Mouse (Mus musculus) spleen, postnatal 36 days (tissue): Measurements from ENCODE around the gene Gm36864.
A peak's percentile ranks its signal among the peaks of the same experiment; 100 is the strongest.
"Not testable (repeated sequence)": the region's sequence is repeated elsewhere in the genome, so short reads cannot be mapped to it uniquely, and the experiment has no call there.

Experiments used
- DNase-seq, 2 experiments: peaks; one replicate each; pipeline ENCODE4 v3.0.0; 2022; ENCODE audit warnings: low spot score in 2 of 2, mixed read lengths in 1 of 2

Gm36864 gene

DNA sequence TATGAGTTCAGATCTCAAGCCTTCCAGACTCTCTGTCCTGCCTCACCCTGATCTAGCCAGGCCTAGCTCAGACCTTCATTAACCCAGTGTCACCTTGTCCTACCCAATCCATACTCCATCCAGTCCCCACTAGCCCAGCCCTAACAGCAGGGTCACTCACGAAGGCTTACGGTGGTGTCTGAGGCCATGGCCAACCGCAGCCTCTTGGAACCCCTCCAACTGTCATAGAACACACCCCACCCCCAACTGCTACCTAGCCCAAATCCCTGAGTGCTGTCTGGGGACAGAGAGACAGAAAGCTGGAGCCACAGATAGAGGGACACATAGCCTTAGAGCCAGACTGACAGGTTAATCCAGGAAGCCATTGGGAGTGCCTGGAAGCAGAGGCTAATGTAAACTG is at the start of gene Gm36864:
Gene Gm36864 (plus strand): TSS at position 269 of the 400 bp plus-strand sequence.
- DNase-seq: no peak

DNA sequence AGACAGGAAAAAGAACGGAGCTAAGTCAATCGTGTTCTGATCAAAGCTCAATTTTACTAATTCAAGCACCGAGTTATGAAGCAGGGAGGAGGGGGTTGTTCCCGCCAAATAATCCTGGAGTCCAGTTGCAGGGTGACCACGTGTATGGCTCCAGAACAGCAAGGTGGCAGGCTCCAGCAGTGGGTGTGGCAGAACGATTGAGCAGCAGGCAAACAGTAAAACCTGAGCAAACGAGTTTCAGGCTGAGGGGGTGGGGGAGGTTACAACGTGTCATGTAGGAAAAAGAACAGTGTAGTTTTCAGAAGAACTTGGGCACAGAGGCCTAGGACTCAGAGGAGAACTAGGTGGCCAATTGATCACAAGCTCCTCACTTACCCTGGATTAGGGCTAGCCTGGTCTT is 49.5 kb upstream of the Gm36864 start:
- DNase-seq: not testable (repeated sequence)

GRCm38 (mm10) chr7:44187936-44188335 is 48.0 kb upstream of the Gm36864 start, which contains the start of gene Klk1b24:
Klk1b24 (plus strand) TSS chr7:44188236.
- DNase-seq: not testable (repeated sequence)

DNA sequence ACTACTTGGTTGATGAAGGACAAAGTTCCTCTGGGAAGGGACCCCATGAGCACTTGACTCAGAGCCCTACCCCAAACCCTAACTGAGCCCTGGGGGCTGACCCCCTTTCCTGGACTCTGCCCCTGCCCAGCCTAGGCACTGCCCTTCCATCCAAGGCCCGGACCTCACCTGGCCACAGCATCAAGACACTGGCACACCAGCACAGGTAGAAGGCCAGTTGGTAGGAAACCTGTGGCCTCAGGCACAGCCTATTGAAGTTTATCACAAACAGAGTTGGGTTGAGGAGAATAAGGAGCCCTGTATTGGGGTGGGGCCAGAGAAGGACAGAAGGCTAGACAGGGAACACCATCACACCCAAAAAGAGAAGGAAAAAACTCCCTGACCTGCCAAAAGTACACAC is 42.5 kb upstream of the Gm36864 start:
- not testable (repeated sequence) for DNase-seq

GRCm38 (mm10) chr7:44197891-44198290 is 38.1 kb upstream of the Gm36864 start, which contains the start of gene Klk1b3:
Klk1b3 (plus strand) TSS chr7:44198191.
- DNase-seq: no peak

DNA sequence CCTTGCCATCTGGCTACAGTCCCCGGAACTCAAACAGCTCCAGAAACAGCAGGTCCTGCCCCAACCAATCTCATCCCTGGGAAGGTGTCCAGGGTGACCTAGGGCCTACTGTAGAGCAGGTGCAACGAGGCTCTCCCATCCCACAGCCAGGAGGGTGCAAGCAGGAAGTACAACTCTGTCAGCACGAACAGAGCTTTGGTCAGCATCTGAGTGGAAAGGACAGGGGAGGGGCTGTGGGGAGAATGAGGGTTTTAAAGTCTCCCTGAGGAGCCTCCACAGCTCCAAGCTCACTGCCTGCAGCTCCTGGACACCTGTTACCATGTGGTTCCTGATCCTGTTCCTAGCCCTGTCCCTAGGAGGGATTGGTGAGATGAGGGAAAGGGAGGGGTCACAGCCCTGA is 28.8 kb upstream of the Gm36864 start, which contains the start of gene Klk1b4:
Gene Klk1b4 (plus strand): TSS at position 301 of the 400 bp plus-strand sequence.
- not testable (repeated sequence) for DNase-seq

DNA sequence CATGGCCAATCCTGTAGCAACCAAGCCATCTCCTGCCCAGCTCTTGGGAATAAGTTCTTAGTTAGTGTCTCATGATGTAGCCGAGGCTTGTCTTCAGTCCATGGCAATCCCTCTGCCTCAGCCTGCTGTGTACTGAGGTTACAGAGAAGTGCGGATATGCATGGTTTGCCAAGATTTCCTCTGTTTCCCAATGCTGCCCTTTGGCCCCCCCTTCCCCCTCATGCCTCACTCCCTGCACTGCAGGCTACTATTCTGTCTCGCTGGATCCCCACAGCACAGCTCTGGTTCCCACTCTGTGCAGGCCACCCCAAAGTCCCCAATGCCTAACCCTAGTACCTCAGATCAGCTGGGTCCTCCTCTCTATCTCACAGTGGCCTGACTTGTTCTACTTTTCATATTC is 27.7 kb upstream of the Gm36864 start:
- no peak for DNase-seq

DNA sequence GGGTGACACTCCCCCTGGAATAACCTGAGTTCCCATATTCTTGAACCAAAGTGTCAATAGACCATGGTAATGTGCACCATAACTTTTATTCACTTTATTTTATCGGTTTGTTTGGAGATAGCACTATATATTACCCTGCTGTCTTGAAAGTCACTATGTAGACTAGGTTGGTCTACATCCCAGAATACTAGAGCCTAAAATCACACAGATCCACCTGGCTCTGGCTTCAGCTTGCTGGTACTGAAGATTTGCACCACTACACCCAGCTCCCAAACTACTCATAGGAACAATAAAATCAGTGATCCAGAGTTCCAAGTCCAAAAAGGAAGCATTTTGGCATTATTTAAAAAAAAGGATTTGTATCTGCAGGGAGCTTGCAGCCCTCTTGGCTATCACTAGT is 20.3 kb upstream of the Gm36864 start, which contains the start of gene Klk1b5:
Gene Klk1b5 (plus strand): TSS at position 301 of the 400 bp plus-strand sequence.
- no peak for DNase-seq

DNA sequence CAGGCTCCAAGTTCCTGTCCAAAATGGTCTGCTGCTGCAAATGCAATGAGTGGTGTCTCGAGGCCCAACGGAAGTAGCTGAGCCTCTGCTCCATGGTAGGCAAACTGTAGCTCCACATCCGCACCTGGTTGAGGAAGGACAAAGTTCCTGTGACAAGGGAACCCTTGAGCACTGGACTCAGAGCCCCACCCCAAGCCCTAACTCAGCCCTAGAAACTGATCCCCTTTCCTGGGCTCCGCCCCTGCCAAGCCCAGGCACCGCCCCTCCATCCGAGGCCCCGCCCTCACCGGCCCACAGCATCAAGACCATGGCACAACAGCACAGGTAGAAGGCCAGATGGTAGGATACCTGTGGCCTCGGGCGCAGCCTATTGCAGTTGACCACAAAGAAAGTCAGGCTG is 14.4 kb upstream of the Gm36864 start:
- DNase-seq: not testable (repeated sequence)

GRCm38 (mm10) chr7:44222335-44222734 is 13.6 kb upstream of the Gm36864 start:
- DNase-seq: not testable (repeated sequence)

DNA sequence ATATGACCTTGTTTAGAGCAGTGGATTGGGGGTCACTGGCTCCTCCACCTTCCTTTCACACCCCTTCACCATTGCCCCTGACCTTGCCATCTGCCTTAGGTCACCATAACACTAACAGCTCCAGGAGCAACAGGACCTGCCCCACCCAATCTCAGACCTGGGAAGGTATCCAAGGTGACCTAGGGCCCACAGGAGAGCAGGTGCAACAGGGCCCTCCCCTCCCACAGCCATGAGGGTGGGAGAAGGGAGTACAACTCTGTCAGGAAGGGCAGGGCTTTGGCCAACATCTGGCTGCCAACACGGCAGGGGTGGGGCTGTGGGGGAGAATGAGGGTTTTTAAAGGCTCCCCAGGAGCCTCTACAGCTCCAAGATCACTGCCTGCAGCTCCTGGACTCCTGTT is 10.9 kb upstream of the Gm36864 start, which contains the start of gene Klk1:
Gene Klk1 (plus strand): TSS at position 285 of the 400 bp plus-strand sequence.
- no peak for DNase-seq

DNA sequence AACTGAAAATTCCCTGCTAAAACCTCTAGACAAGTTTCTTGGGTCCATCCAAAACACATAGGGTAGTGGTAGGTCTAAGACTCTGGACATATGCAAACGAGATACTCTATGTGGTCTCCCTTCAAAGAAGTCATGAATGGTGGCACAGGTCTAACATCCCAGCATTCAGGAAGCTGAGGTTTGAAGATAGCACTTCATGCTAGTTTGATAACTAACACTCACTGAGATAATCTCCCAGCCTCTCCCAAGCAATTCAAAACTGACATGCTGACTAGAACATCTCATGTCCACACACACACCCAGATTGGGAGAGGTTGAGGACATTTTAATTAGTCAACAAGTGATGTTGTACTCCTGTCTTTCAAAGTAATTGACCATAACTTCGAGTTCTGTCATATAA is 3.9 kb downstream of the Gm36864 start:
- no peak for DNase-seq

- no peak for DNase-seq
Observed at GRCm38 (mm10) chr7:44240712-44241111, 4.7 kb downstream of the Gm36864 start.

- no peak for DNase-seq
Observed at GRCm38 (mm10) chr7:44241163-44241562, 5.2 kb downstream of the Gm36864 start.

DNA sequence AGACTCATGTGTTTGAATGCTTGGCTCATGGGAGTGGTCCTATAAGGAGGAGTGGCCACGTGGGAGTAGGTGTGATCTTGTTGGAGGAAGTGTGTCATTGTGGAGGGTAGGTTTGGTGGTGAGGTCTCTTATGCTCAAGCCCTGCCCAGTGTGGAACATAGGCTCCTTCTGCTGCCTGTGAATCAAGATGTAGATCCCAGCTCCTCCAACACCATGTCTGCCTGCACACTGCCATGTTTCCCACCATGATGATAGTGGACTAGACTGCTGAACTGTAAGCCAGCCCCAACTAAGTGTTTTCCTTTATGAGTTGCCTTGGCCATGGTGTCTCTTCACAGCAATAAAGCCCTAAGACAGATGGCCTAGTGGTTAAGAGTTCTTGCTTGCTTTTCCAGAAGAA is 8.1 kb downstream of the Gm36864 start:
- DNase-seq: no peak

- DNase-seq: peak; percentile 85 to 89
Observed at GRCm38 (mm10) chr7:44246055-44246983, 10.3 kb downstream of the Gm36864 start, which contains the start of the genes 1700028J19Rik and 2410002F23Rik. 1700028J19Rik (minus strand) TSS chr7:44246695. 2410002F23Rik (plus strand) TSS chr7:44246722.

GRCm38 (mm10) chr7:44246984-44247470 is 11.1 kb downstream of the Gm36864 start:
- peak; percentile 45 to 49 for DNase-seq

- no peak for DNase-seq
Observed at GRCm38 (mm10) chr7:44247971-44248370, 12.0 kb downstream of the Gm36864 start.

DNA sequence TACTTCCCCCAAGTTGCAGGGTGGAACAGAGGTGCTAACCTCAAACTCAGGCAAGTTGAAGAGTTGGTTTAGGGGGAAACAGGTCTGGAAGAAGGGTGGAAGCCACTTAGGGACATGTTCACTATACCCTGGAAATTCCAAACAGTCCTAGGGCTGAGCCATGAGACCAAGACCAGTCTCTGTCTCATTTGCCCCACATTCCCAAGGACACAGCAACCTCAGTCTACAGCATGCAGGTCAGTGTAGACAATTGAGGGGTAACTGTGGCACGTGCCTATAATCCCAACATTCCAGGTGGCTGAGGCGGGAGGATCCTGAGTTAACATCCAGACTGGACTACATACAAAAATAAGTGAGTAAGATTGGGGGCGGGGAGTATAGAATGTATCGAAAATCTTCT is 13.3 kb downstream of the Gm36864 start:
- DNase-seq: no peak

GRCm38 (mm10) chr7:44250732-44251275 is 14.8 kb downstream of the Gm36864 start:
- not testable (repeated sequence) for DNase-seq

GRCm38 (mm10) chr7:44253023-44253616 is 17.1 kb downstream of the Gm36864 start:
- DNase-seq: no peak

GRCm38 (mm10) chr7:44254930-44255329 is 19.0 kb downstream of the Gm36864 start:
- no peak for DNase-seq
